Mouse (Mus musculus) adrenal gland, postnatal 4 days (tissue): ENCODE results near the gene Eef2. TPM values are rescaled to one million over a fixed set of nuclear protein-coding genes. Genes with fewer than 3 reads are reported as not detected.

ENCODE experiments used
- DNase-seq, 2 experiments: peaks; one replicate each; pipeline ENCODE4 v3.0.0; 2021 to 2022; ENCODE audit warnings: low spot score in 2 of 2, mixed read lengths in 2 of 2
- long read RNA-seq, 2 experiments: library from polyadenylated mRNA; stranded (forward); transcript quantifications; one replicate each; pipeline ENCODE4 v2.0.0; 2021
- total RNA-seq, 2 experiments: library from RNA; stranded (reverse); gene quantifications; 2 replicates each; pipeline ENCODE4 v1.2.3; 2021

Eef2 gene
- total RNA-seq = 1,000 to 10,000 TPM; 1,728 to 1,734 TPM
- long read RNA-seq, experiment 1, transcript Eef2-201 (14 exons, 3,089 nt) = major isoform, 386 of 623 reads
- long read RNA-seq, experiment 1, partial matches to known transcripts = 183 of 623 reads
- long read RNA-seq, experiment 1, other reads (novel, unspliced or antisense) = 54 of 623 reads
- long read RNA-seq, experiment 2, transcript Eef2-201 (14 exons, 3,089 nt) = major isoform, 1,265 of 2,417 reads
- long read RNA-seq, experiment 2, partial matches to known transcripts = 1,017 of 2,417 reads
- long read RNA-seq, experiment 2, other reads (novel, unspliced or antisense) = 134 of 2,417 reads

GRCm38 (mm10) chr10:81176466-81177271, at the start of gene Eef2:
TSS of gene Eef2 (plus strand) at chr10:81176631.
- peak; percentile 98 to 99 for DNase-seq

- no peak for DNase-seq
These were observed 42.2 kb upstream of the Eef2 start for GRCm38 (mm10) chr10:81134181-81134587.

- no peak for DNase-seq
These were observed 41.3 kb upstream of the Eef2 start, which contains the start of gene Zbtb7a for GRCm38 (mm10) chr10:81134966-81135681. TSS of gene Zbtb7a (plus strand) at chr10:81135220.

GRCm38 (mm10) chr10:81135831-81136705, 40.4 kb upstream of the Eef2 start:
- peak in 1 of 2 experiments; percentile 63 for DNase-seq

GRCm38 (mm10) chr10:81136706-81137231, 39.7 kb upstream of the Eef2 start:
- peak; percentile 63 to 72 for DNase-seq

- DNase-seq = peak; percentile 99
These were observed 38.9 kb upstream of the Eef2 start for GRCm38 (mm10) chr10:81137252-81138130.

- DNase-seq = no peak
These were observed 38.2 kb upstream of the Eef2 start for GRCm38 (mm10) chr10:81138131-81138782.

- DNase-seq = no peak
These were observed 37.5 kb upstream of the Eef2 start for GRCm38 (mm10) chr10:81138821-81139528.

- DNase-seq = no peak
These were observed 36.9 kb upstream of the Eef2 start for GRCm38 (mm10) chr10:81139529-81139846.

- DNase-seq = no peak
These were observed 36.4 kb upstream of the Eef2 start for GRCm38 (mm10) chr10:81140005-81140404.

- DNase-seq = no peak
These were observed 35.5 kb upstream of the Eef2 start for GRCm38 (mm10) chr10:81140717-81141454.

GRCm38 (mm10) chr10:81141455-81142210, 34.8 kb upstream of the Eef2 start:
- DNase-seq = no peak

- DNase-seq = no peak
These were observed 33.9 kb upstream of the Eef2 start for GRCm38 (mm10) chr10:81142551-81142981.

GRCm38 (mm10) chr10:81143157-81143633, 33.2 kb upstream of the Eef2 start:
- DNase-seq = no peak

GRCm38 (mm10) chr10:81143845-81144437, 32.5 kb upstream of the Eef2 start:
- no peak for DNase-seq

- DNase-seq = no peak
These were observed 31.8 kb upstream of the Eef2 start for GRCm38 (mm10) chr10:81144667-81145066.
